Mouse (Mus musculus): ENCODE measurements around the gene Klk12.

Klk12 gene

DNA sequence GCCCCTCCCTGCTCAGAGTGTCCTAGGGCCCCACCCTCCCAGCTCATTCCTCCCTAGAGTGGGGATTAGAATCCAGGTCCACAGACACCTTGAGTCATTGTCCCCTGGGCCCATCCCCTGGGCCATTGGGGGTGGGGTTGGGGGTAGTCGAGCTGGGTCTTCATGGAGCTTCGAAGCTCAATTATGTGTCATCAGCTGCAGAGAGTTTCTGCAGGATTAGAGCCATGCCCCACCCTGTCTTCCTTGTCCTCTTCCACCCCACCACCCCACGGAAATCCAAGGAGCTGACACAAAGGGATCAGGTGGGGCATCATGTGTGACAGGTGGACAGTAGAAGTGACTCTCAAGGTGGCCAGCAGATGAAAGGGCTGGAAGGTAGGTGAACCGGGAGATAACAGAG, at the start of gene Klk12:
Gene Klk12 (plus strand): TSS at position 301 of the 400 bp plus-strand sequence.
- no peak for DNase-seq (ENCODE audit: low read depth, low spot score)

DNA sequence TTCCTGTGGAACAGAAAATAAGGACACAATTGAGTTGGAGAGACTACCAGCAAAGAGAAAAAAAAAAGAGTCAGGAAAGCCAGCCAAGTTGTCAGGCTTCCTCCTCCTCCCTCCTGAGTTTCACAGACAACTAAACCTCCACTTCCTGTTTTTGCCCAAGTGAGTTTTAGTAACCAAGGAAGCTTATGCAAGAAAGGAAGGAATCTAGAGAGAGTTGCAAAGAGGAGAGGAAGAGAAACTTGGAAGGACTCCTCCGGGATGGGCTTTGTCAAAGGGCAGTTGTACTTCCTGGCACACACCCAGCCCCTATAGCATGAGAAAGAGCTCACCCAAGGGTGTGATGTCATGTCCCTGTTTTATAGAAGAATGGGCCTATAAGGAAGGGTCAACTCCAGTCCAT, 20.9 kb upstream of the Klk12 start:
- DNase-seq (ENCODE audit: low read depth, low spot score) = no peak

DNA sequence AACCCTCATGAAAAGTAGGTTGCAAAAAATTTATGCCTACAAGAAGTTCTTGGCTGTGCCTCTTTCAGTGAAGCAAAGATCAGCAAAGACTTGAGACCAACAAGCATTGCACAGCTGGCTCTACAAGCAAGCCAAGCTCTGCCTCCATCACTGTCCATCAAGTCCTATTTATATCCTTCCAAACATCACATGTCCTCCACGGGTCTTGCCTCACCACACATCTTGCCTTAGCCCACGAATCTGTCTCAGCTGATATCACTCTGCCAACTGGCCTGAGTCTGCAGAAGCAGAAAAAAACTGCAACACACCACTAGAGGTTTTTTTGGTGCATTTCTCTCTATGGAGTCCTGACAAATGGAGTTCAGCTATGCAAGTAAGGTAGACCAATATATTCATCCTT, 15.9 kb upstream of the Klk12 start:
- DNase-seq (ENCODE audit: low read depth, low spot score) = no peak

- no peak for DNase-seq (ENCODE audit: low read depth, low spot score)
Observed at GRCm38 (mm10) chr7:43766484-43766883, 2.2 kb upstream of the Klk12 start.

DNA sequence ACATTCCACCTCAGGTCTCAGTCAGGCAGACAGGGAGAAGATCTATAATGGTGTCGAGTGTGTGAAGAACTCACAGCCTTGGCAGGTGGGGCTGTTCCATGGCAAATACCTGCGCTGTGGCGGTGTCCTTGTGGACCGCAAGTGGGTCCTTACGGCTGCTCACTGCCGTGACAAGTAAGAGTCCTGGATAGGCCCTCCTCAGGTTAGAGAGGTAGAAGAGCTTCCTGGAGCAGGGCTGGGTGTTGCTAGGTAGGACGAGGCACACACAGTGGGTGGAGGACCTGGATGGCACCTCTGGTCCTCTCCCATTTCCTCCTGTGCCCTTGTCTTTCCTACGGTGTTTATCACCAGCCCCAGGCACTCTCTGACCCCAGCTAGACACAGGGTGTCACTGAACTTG, 939 bp downstream of the Klk12 start:
- DNase-seq (ENCODE audit: low read depth, low spot score) = no peak

DNA sequence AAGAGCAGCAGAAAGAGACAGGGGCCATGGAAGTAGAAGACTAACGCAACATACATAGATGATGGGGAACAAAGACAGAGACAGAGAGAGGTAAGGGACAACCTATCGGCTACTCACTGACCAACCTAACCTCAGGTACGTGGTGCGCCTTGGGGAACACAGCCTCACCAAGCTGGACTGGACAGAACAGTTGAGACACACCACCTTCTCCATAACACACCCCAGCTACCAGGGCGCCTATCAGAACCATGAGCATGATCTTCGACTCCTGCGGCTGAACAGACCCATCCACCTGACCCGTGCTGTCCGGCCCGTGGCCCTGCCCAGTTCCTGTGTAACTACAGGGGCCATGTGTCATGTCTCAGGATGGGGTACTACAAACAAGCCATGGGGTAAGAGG, 2.0 kb downstream of the Klk12 start:
- no peak for DNase-seq (ENCODE audit: low read depth, low spot score)

DNA sequence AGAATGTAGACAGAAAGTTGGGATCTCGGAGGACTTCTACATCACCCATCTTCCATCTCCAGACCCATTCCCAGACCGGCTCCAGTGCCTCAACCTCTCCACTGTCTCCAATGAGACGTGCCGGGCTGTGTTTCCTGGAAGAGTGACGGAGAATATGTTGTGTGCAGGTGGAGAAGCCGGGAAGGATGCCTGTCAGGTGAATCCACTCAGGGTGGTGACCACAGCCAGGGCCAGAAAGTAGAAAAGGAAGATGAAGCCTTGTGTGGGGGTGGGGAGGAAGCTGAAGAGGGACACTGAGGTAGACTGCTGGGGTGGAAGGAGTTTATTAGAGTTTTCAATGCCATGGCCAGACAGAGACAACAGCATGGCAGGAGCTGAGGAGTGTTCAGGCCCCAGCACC, 3.2 kb downstream of the Klk12 start:
- DNase-seq (ENCODE audit: low read depth, low spot score) = no peak

DNA sequence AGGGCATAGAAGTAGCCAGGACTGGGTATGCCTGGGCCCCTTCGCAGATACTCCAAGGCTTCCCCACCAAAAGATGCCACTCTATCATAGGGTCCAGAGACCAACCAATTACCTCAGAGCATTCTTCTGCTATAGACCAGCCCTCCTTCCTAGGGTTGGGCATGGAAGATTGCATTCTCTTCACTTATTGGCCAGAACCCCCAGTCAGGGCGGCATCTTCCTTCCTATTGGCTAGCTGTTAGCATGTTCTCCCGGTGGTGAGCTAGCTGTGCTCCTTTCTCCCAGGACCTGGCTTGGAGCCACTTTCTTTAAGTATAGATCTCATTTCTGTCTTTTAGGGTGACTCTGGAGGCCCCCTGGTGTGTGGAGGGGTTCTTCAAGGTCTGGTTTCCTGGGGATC, 4.2 kb downstream of the Klk12 start:
- no peak for DNase-seq (ENCODE audit: low read depth, low spot score)

DNA sequence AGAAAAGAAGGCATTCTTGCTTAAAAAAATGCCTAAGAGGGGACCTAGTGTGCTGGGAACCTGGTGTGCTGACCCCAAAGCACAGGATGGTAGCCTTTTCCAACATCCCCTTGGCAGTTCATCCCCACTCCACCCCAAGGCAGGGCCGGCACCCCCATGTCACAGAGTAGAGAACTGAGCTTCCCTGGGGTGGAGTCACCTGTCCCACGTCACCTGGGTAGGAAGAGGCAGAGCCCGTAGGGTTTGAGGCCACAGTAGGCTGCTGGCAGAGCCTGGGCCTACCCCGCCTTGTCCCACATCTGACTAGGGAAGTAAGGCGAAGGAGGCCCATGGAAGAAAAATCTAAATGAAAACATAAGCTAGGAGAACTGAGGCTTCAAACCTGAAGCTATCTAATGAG, 5.7 kb downstream of the Klk12 start, which contains the start of gene Klk11:
Gene Klk11 (plus strand): TSS at position 241 of the 400 bp plus-strand sequence.
- DNase-seq (ENCODE audit: low read depth, low spot score) = no peak

- no peak for DNase-seq (ENCODE audit: low read depth, low spot score)
Observed at GRCm38 (mm10) chr7:43774802-43775201, 6.1 kb downstream of the Klk12 start.

GRCm38 (mm10) chr7:43775311-43776057, 6.8 kb downstream of the Klk12 start:
- DNase-seq (ENCODE audit: low read depth, low spot score) = no peak

- DNase-seq (ENCODE audit: low read depth, low spot score) = no peak
Observed at GRCm38 (mm10) chr7:43776506-43776905, 7.8 kb downstream of the Klk12 start.

GRCm38 (mm10) chr7:43777423-43777822, 8.7 kb downstream of the Klk12 start:
- DNase-seq (ENCODE audit: low read depth, low spot score) = no peak

GRCm38 (mm10) chr7:43778176-43778970, 9.7 kb downstream of the Klk12 start:
- no peak for DNase-seq (ENCODE audit: low read depth, low spot score)

- DNase-seq (ENCODE audit: low read depth, low spot score) = no peak
Observed at GRCm38 (mm10) chr7:43780241-43780640, 11.5 kb downstream of the Klk12 start.

DNA sequence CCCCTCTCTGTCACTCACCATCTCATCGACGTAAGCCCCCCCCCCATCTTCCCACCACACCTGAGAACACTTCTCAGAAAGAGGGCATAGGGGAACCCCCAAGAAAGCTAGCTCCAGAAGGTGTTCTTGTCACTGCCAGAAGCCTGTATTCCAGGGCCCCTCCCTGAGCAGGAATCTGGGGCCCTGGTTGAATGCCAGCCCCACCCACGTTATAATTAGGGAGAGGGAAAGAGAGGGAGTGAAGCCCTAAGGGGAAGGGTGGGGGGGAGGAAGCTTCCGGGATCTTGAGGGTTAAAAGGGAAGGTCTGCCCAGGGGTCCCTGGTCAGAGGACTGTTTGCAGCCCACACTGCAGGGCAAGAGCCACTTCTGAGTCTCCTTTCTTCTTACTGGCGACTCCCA, 12.0 kb downstream of the Klk12 start, which contains the start of gene Klk10:
Gene Klk10 (plus strand): TSS at position 290 of the 400 bp plus-strand sequence.
- DNase-seq (ENCODE audit: low read depth, low spot score) = no peak

DNA sequence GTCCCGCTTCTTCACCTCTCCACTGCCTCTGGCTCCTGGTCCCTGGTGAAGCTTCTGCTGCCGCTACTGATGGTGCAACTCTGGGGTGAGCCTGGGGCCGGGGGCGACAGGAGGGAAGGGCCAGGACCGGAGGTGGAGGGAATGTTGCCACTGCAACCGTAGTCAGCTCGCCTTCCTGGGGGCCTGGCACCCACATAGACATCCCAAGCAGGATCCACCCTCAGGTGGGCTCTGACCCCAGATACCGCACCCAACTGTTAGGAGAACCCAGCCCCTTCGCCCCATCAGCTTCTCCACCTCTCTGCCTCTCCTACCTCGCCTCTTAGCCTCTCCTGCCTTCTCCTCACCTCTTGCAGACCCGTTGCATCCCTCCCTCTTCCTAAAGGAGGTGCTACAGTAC, 12.8 kb downstream of the Klk12 start:
- DNase-seq (ENCODE audit: low read depth, low spot score) = no peak

DNA sequence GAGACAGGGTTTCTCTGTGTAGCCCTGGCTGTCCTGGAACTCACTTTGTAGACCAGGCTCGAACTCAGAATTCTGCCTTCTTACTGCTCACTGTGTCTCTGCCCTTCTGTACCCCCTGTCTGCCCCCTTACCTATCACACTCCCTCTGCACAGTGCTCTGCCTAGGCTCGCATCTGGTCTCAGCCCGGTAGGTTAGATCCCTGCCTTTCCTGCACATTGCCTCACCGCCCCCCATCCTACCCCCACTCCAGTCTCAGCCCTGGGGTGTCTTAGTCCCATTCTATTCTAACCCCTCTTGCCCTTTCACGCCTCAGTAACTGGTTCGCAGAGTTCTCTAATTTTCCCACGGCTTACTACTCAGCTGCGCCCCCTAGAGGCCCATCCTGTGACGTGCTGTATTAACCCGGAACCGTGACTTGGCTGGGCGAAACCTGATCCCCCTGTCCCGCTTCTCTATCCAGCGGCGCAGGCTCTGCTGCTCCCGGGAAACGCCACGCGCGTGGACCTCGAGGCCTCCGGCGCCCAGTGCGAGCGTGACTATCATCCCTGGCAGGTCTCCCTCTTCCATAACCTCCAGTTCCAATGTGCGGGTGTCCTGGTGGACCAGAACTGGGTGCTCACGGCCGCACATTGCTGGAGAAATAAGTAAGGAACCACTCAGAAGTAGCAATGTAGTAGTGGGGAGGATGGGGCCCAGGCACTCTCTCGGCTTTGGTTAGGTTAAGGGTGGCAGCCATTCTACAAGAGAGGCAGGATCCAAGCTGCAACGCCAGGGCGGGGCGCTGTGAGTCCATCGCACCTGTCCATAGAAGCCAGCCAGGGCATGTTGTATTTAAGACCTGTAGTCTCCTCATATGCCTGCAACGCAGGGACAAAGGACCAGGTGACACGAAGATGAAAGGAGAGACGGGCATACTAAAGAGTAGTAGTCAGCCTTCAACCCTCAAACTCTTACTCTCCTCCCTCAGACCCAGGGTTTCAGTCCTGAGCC, 13.9 kb downstream of the Klk12 start:
- DNase-seq (ENCODE audit: low read depth, low spot score) = peak; percentile 9

DNA sequence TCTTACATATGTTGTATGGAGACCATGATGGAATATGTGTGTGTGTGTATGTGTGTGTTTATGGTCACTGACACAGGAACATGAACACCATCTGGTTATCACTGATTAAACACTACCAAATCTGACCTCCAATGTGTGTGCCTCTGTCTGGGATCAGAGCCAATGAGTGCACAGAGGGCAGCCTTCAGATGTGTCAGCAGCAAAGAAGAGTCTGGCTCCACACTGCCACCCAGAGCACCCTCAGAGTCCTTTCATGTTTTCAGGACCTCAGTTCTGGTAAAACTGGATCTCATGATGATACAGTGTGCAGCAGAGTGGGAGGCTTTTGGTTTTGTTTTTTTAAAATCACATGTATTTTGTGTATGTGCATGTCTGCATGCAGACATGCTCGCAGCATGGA, 16.6 kb downstream of the Klk12 start:
- DNase-seq (ENCODE audit: low read depth, low spot score) = no peak

GRCm38 (mm10) chr7:43788096-43788495, 19.4 kb downstream of the Klk12 start:
- DNase-seq (ENCODE audit: low read depth, low spot score) = no peak

GRCm38 (mm10) chr7:43789295-43789694, 20.6 kb downstream of the Klk12 start:
- DNase-seq (ENCODE audit: low read depth, low spot score) = no peak

DNA sequence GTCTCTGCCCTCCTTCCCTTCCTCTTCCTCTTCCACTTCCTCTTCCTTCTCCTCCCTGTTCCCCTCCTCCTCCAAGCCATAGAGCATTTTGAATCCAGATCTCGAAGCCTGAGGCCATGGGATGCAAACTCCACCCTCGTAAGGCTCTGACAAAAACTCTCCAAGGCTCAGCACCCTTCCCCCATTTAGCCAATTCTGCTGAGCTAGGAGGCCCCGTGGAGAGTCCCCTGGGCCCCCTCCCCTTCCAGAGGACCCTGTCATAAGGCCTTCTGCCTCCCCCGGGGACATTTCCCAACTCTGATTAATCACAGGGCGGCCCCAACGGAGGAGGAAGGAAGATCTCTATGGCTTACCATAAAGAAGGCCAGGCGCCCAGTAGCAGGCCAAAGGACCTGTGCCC, 22.9 kb downstream of the Klk12 start, which contains the start of gene Klk9:
Gene Klk9 (plus strand): TSS at position 301 of the 400 bp plus-strand sequence.
- no peak for DNase-seq (ENCODE audit: low read depth, low spot score)

Measured in retina, adult 2 months (tissue).